Mouse (Mus musculus) olfactory bulb, adult 2 months (tissue): ENCODE measurements around the gene Csnk1d.

Source experiments
- CTCF ChIP-seq: fragments of 200-500 bp; IDR thresholded peaks from 2 replicates; pipeline ENCODE4 v1.5.1; 2012; ENCODE audit warnings: low read depth, mild to moderate bottlenecking, low read length, moderate library complexity; ENCODE audit not compliant: insufficient read depth
- POLR2A ChIP-seq: fragments of 200-500 bp; IDR thresholded peaks from 2 replicates; pipeline ENCODE4 v1.6.1; 2012; ENCODE audit warnings: mild to moderate bottlenecking, low read depth, low read length, moderate library complexity; ENCODE audit not compliant: insufficient read depth

DNA sequence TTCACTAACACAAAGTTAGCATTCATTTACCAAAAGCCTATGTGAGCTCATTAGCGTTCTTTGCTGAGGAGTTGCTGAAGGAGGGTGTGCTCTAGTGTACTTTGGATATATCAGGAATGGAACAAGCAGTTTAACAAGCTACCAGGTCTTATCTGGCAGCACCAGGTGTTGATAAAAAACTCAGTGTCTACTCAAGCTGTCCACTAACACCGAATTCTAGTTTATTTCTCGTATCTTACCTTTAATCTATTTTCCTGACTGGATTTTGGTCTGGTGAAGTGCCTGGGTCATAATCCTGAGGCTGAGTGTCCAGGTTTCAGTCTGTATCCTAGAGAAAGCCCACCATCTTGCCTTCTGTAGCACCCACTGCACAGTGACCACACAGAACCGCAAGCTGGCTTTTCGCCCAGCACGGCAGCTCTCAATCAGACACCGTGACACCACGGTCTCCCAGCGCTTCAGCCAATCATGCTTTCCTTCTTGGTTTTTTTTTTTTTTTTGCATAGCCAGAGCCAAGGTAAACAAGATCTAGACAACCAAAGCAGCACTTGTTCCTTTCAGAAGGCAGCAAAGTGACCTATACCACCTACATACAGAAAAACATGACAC, 10.6 kb downstream of the Csnk1d start:
- TF ChIP-seq CTCF (no peak), POLR2A (no peak)
